Mouse (Mus musculus) midbrain, embryonic 16.5 days (tissue): Measurements from ENCODE around the gene Cfap77. TPM values are rescaled to one million over a fixed set of nuclear protein-coding genes. Genes with fewer than 3 reads are reported as not detected.

Experiments used
- ATAC-seq: fragments of 200-750 bp; cut with Nextera tagmentation; 2 replicates; pipeline ENCODE4 v1.8.0; 2017; ENCODE audit warnings: moderate TSS enrichment
- H3K27ac ChIP-seq: fragments of 300-500 bp; sonication (generic); 2 replicates; pipeline ENCODE4 v1.5.1; 2014; ENCODE audit warnings: mild to moderate bottlenecking, low read length, mixed read lengths
- H3K27me3 ChIP-seq: fragments of 300-500 bp; sonication (generic); 2 replicates; pipeline ENCODE4 v1.6.1; 2014; ENCODE audit warnings: low read depth, low read length, mixed read lengths; ENCODE audit not compliant: control insufficient read depth, insufficient read depth
- H3K36me3 ChIP-seq: fragments of 300-500 bp; sonication (generic); 2 replicates; pipeline ENCODE4 v1.6.1; 2014; ENCODE audit warnings: mild to moderate bottlenecking, low read length, moderate library complexity, mixed read lengths; ENCODE audit not compliant: control insufficient read depth, insufficient read depth
- H3K4me1 ChIP-seq: fragments of 300-500 bp; sonication (generic); 2 replicates; pipeline ENCODE4 v1.6.1; 2014; ENCODE audit warnings: mild to moderate bottlenecking, low read length, mixed read lengths; ENCODE audit not compliant: control insufficient read depth, insufficient read depth
- H3K4me2 ChIP-seq: fragments of 300-500 bp; sonication (generic); 2 replicates; pipeline ENCODE4 v1.6.1; 2014; ENCODE audit warnings: mild to moderate bottlenecking, low read length, mixed read lengths
- H3K4me3 ChIP-seq: fragments of 300-500 bp; sonication (generic); 2 replicates; pipeline ENCODE4 v1.5.1; 2014; ENCODE audit warnings: low read depth, mild to moderate bottlenecking, low read length, moderate library complexity, mixed read lengths
- H3K9ac ChIP-seq: fragments of 300-500 bp; sonication (generic); 2 replicates; pipeline ENCODE4 v1.6.1; 2014; ENCODE audit warnings: low read depth, low read length, mixed read lengths
- H3K9me3 ChIP-seq: fragments of 300-500 bp; sonication (generic); replicated peaks from 2 replicates; pipeline ENCODE4 v1.6.1; 2014; ENCODE audit warnings: mild to moderate bottlenecking, low read length, mixed read lengths; ENCODE audit not compliant: control insufficient read depth, poor library complexity, severe bottlenecking
- WGBS: fragments of 180-500 bp; shearing (Covaris S2); extraction: QIAGEN DNeasy Blood & Tissue Kit; methylation state at CpG from one replicate; pipeline ENCODE4 v1.1.7; 2014; 5-methylcytosine and 5-hydroxymethylcytosine counted together
- polyA plus RNA-seq: library from polyadenylated mRNA; unstranded; fragments of >200 nt; fragmentation: Nextera tagmentation; extraction: Ambion mirVana; gene quantifications from 2 replicates; pipeline ENCODE4 v1.2.1, GENCODE M21; 2015

Cfap77 gene
- polyA plus RNA-seq, 1 experiment from 2014 or later: 1.2 TPM

GRCm38 (mm10) chr2:28909818-28910710, 144.8 kb downstream of the Cfap77 start:
- H3K27me3 ChIP-seq: peaks cover 66% of the 10 kb centered on the region
- H3K4me3 ChIP-seq: peak overlapping the region; percentile 41
- peaks cover 3% of the 10 kb centered on the region; the same call in 1 of the 2 replicates for H3K36me3 ChIP-seq
- WGBS: 4% methylated on average over 25 of the region's 25 CpGs
- H3K4me2 ChIP-seq: peak overlapping the region; percentile 49
- H3K9me3 ChIP-seq: no peaks in the 10 kb centered on the region
- H3K9ac ChIP-seq: peak overlapping the region; percentile 65; the same call in 1 of the 2 replicates
- H3K27ac ChIP-seq: peak overlapping the region; percentile 82
- peaks cover 24% of the 10 kb centered on the region for H3K4me1 ChIP-seq
- ATAC-seq: no peak

GRCm38 (mm10) chr2:28909186-28909817, 145.6 kb downstream of the Cfap77 start:
- peak overlapping the region; percentile 49 for H3K4me2 ChIP-seq
- H3K9me3 ChIP-seq: no peaks in the 10 kb centered on the region
- peak overlapping the region; percentile 82 for H3K27ac ChIP-seq
- H3K36me3 ChIP-seq: peaks cover 3% of the 10 kb centered on the region; the same call in 1 of the 2 replicates
- under 1% methylated on average over 41 of the region's 41 CpGs for WGBS
- peak overlapping the region; percentile 41 for H3K4me3 ChIP-seq
- H3K27me3 ChIP-seq: peaks cover 63% of the 10 kb centered on the region
- ATAC-seq: no peak
- peaks cover 24% of the 10 kb centered on the region for H3K4me1 ChIP-seq
- H3K9ac ChIP-seq: peak overlapping the region; percentile 65

GRCm38 (mm10) chr2:28908389-28909153, 146.3 kb downstream of the Cfap77 start:
- 2% methylated on average over 38 of the region's 39 CpGs for WGBS
- Histone ChIP-seq H3K9me3 (no peaks in the 10 kb centered on the region), H3K36me3 (peaks cover 3% of the 10 kb centered on the region; the same call in 1 of the 2 replicates), H3K4me3 (peak overlapping the region; percentile 41), H3K9ac (peak overlapping the region; percentile 65), H3K4me2 (peak overlapping the region; percentile 49), H3K4me1 (peaks cover 24% of the 10 kb centered on the region), H3K27ac (peak overlapping the region; percentile 82), H3K27me3 (peaks cover 58% of the 10 kb centered on the region)
- ATAC-seq: peak; percentile 63; the same call in 1 of the 2 replicates

GRCm38 (mm10) chr2:28907691-28908388, 147.0 kb downstream of the Cfap77 start:
- Histone ChIP-seq H3K9ac (peak overlapping the region; percentile 65), H3K27me3 (peaks cover 57% of the 10 kb centered on the region), H3K4me3 (peak overlapping the region; percentile 41; the same call in 1 of the 2 replicates), H3K4me1 (peaks cover 24% of the 10 kb centered on the region), H3K4me2 (peak overlapping the region; percentile 49), H3K27ac (peak overlapping the region; percentile 82), H3K36me3 (peaks cover 3% of the 10 kb centered on the region; the same call in 1 of the 2 replicates), H3K9me3 (no peaks in the 10 kb centered on the region)
- ATAC-seq: no peak
- WGBS: 4% methylated on average over 10 of the region's 10 CpGs

GRCm38 (mm10) chr2:28905561-28905960, 149.3 kb downstream of the Cfap77 start:
- WGBS: 29% methylated on average over 4 of the region's 4 CpGs
- no peak overlapping the region for H3K4me2 ChIP-seq
- H3K9ac ChIP-seq: no peak overlapping the region
- ATAC-seq: no peak
- H3K27me3 ChIP-seq: peaks cover 58% of the 10 kb centered on the region
- peaks cover 3% of the 10 kb centered on the region; the same call in 1 of the 2 replicates for H3K36me3 ChIP-seq
- H3K4me1 ChIP-seq: peaks cover 18% of the 10 kb centered on the region
- H3K4me3 ChIP-seq: no peak overlapping the region
- H3K27ac ChIP-seq: peak overlapping the region; percentile 54
- H3K9me3 ChIP-seq: no peaks in the 10 kb centered on the region

GRCm38 (mm10) chr2:28904786-28905185, 150.1 kb downstream of the Cfap77 start:
- no peak for ATAC-seq
- no peak overlapping the region for H3K27ac ChIP-seq
- H3K4me1 ChIP-seq: peaks cover 18% of the 10 kb centered on the region
- H3K9me3 ChIP-seq: no peaks in the 10 kb centered on the region
- no peak overlapping the region for H3K4me3 ChIP-seq
- 56% methylated on average over 9 of the region's 9 CpGs for whole genome bisulfite sequencing
- no peak overlapping the region for H3K4me2 ChIP-seq
- peaks cover 6% of the 10 kb centered on the region; the same call in 1 of the 2 replicates for H3K36me3 ChIP-seq
- peaks cover 54% of the 10 kb centered on the region for H3K27me3 ChIP-seq
- no peak overlapping the region for H3K9ac ChIP-seq

GRCm38 (mm10) chr2:28903871-28904270, 151.0 kb downstream of the Cfap77 start:
- H3K4me1 ChIP-seq: peaks cover 12% of the 10 kb centered on the region
- H3K4me3 ChIP-seq: no peak overlapping the region
- 0 out of 2 replicates have a peak overlapping the region, but pooled peaks have one; percentile 18 for H3K27ac ChIP-seq
- no peak for ATAC-seq
- 75% methylated on average over 5 of the region's 5 CpGs for WGBS
- H3K4me2 ChIP-seq: no peak overlapping the region
- no peaks in the 10 kb centered on the region for H3K9me3 ChIP-seq
- H3K36me3 ChIP-seq: peaks cover 6% of the 10 kb centered on the region; the same call in 1 of the 2 replicates
- H3K9ac ChIP-seq: no peak overlapping the region
- peaks cover 49% of the 10 kb centered on the region for H3K27me3 ChIP-seq

- Histone ChIP-seq H3K27ac (no peak overlapping the region), H3K4me3 (no peak overlapping the region), H3K36me3 (peaks cover 6% of the 10 kb centered on the region; the same call in 1 of the 2 replicates), H3K4me2 (no peak overlapping the region), H3K27me3 (peaks cover 36% of the 10 kb centered on the region), H3K4me1 (no peaks in the 10 kb centered on the region; the same call in 1 of the 2 replicates), H3K9me3 (no peaks in the 10 kb centered on the region), H3K9ac (no peak overlapping the region)
- WGBS: 80% methylated on average over 8 of the region's 8 CpGs
- ATAC-seq: no peak
Measured at GRCm38 (mm10) chr2:28902291-28902690, 152.6 kb downstream of the Cfap77 start.
